Mouse (Mus musculus) heart, postnatal 0 days (tissue): ENCODE measurements around the gene Cadm2.

Experiments used
- CTCF ChIP-seq: IDR thresholded peaks from 2 replicates; pipeline ENCODE4 v1.5.1; 2016; ENCODE audit warnings: antibody characterized with exemption, control low read depth, low read depth
- EP300 ChIP-seq: IDR thresholded peaks from 2 replicates; pipeline ENCODE4 v1.6.1; 2016; ENCODE audit warnings: antibody characterized with exemption, low read depth

DNA sequence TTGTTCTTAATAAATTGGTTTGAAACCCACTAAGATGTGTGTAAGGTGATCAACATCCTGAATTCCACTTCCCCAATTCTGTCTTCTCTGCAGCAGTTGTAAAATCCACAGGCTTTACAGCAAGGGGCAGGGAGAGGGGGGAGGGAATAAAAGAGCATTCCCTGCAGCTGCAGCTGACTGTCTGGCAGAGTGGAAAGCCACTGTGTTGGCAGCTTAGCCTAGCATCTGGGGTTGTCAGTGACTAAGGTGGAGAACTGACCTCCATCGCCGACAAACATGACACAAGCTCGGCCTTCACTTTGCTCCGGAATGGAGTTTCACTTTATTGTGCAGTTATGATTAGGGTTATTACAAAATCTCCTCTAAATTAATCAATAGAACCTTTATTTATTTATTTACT is 21.9 kb downstream of the Cadm2 start:
- TF ChIP-seq CTCF (no peak), EP300 (no peak)
